Mouse (Mus musculus): ENCODE results near the gene 9630041A04Rik.

GRCm38 (mm10) chr9:101918771-101919170, 57.1 kb downstream of the 9630041A04Rik start:
- TF ChIP-seq CTCF (IDR thresholded peaks at IDR 0.05; ENCODE audit: low read depth) (no peak), EP300 (IDR thresholded peaks at IDR 0.05; ENCODE audit: low read depth) (no peak)
